Mouse (Mus musculus): ENCODE measurements at regions not wholly inside any gene's neighbourhood (a gene's known extent, or its start where the extent isn't known, plus 50 kb on each side); places are given as distances from the start of the nearest gene placed in this dataset.
"Not testable (repeated sequence)": the region's sequence is repeated elsewhere in the genome, so short reads cannot be mapped to it uniquely, and the experiment has no call there.

- no peak for DNase-seq (ENCODE audit: low spot score)
- no peak; the same call in 1 of the 2 replicates for ATAC-seq (replicated peaks; ENCODE audit: low FRiP score)
- Histone ChIP-seq H3K9ac (ENCODE audit: low read length) (no peak overlapping the region), H3K9me3 (ENCODE audit: control insufficient read depth, low read length) (no peaks in the 10 kb centered on the region), H3K4me1 (replicated peaks; ENCODE audit: control insufficient read depth, insufficient read depth, low read length) (0 out of 2 replicates have a peak, but pooled peaks cover 2% of the 10 kb centered on the region), H3K4me2 (ENCODE audit: low read depth, low read length, severe bottlenecking) (no peak overlapping the region), H3K4me3 (ENCODE audit: low read depth, low read length) (no peak overlapping the region), H3K27ac (ENCODE audit: low read depth, low read length) (no peak overlapping the region), H3K27me3 (ENCODE audit: control insufficient read depth, insufficient read depth, low read length) (no peaks in the 10 kb centered on the region), H3K36me3 (ENCODE audit: control insufficient read depth, insufficient read depth, low read length) (no peaks in the 10 kb centered on the region)
- 81% methylated on average over 13 of the region's 13 CpGs for WGBS
Observed at GRCm38 (mm10) chr6:143445834-143446552, 279.0 kb downstream of the Etnk1 start.

- Histone ChIP-seq H3K27ac (ENCODE audit: low read depth, low read length) (no peak overlapping the region), H3K4me1 (replicated peaks; ENCODE audit: control insufficient read depth, insufficient read depth, low read length) (0 out of 2 replicates have a peak, but pooled peaks cover 2% of the 10 kb centered on the region), H3K4me2 (ENCODE audit: low read depth, low read length, severe bottlenecking) (no peak overlapping the region), H3K4me3 (ENCODE audit: low read depth, low read length) (no peak overlapping the region), H3K9ac (ENCODE audit: low read length) (no peak overlapping the region), H3K9me3 (ENCODE audit: control insufficient read depth, low read length) (no peaks in the 10 kb centered on the region; the same call in 1 of the 2 replicates), H3K36me3 (ENCODE audit: control insufficient read depth, insufficient read depth, low read length) (no peaks in the 10 kb centered on the region), H3K27me3 (ENCODE audit: control insufficient read depth, insufficient read depth, low read length) (no peaks in the 10 kb centered on the region)
- ATAC-seq (replicated peaks; ENCODE audit: low FRiP score) (no peak), DNase-seq (ENCODE audit: low spot score) (no peak)
- WGBS = 76% methylated on average over 5 of the region's 5 CpGs
Observed at GRCm38 (mm10) chr6:143447060-143447459, 280.0 kb downstream of the Etnk1 start.

- H3K27me3 ChIP-seq (ENCODE audit: control insufficient read depth, insufficient read depth, low read length) = no peaks in the 10 kb centered on the region
Observed at GRCm38 (mm10) chr6:143449071-143449470, 282.1 kb downstream of the Etnk1 start.

GRCm38 (mm10) chr6:143451869-143452268 lies 284.8 kb downstream of the Etnk1 start:
- H3K4me3 ChIP-seq (ENCODE audit: low read depth, low read length) = no peak overlapping the region
- no peak overlapping the region for H3K9ac ChIP-seq (ENCODE audit: low read length)
- 0 out of 2 replicates have a peak, but pooled peaks cover under 1% of the 10 kb centered on the region for H3K4me1 ChIP-seq (replicated peaks; ENCODE audit: control insufficient read depth, insufficient read depth, low read length)
- DNase-seq (ENCODE audit: low spot score) (no peak), ATAC-seq (replicated peaks; ENCODE audit: low FRiP score) (no peak)
- no peaks in the 10 kb centered on the region for H3K36me3 ChIP-seq (ENCODE audit: control insufficient read depth, insufficient read depth, low read length)
- WGBS = 86% methylated on average over 6 of the region's 6 CpGs
- no peak overlapping the region for H3K27ac ChIP-seq (ENCODE audit: low read depth, low read length)
- H3K9me3 ChIP-seq (ENCODE audit: control insufficient read depth, low read length) = no peaks in the 10 kb centered on the region; the same call in 1 of the 2 replicates
- no peak overlapping the region for H3K4me2 ChIP-seq (ENCODE audit: low read depth, low read length, severe bottlenecking)
- H3K27me3 ChIP-seq (ENCODE audit: control insufficient read depth, insufficient read depth, low read length) = no peaks in the 10 kb centered on the region

More at GRCm38 (mm10) chr6:143449071-143449470, 282.1 kb downstream of the Etnk1 start:
- no peak overlapping the region for H3K4me2 ChIP-seq (ENCODE audit: low read depth, low read length, severe bottlenecking)
- DNase-seq (ENCODE audit: low spot score) = no peak
- no peak overlapping the region for H3K4me3 ChIP-seq (ENCODE audit: low read depth, low read length)
- 0 out of 2 replicates have a peak, but pooled peaks cover 2% of the 10 kb centered on the region for H3K4me1 ChIP-seq (replicated peaks; ENCODE audit: control insufficient read depth, insufficient read depth, low read length)
- no peak overlapping the region for H3K27ac ChIP-seq (ENCODE audit: low read depth, low read length)
- no peaks in the 10 kb centered on the region for H3K36me3 ChIP-seq (ENCODE audit: control insufficient read depth, insufficient read depth, low read length)
- no peak overlapping the region for H3K9ac ChIP-seq (ENCODE audit: low read length)
- ATAC-seq (replicated peaks; ENCODE audit: low FRiP score) = no peak
- H3K9me3 ChIP-seq (ENCODE audit: control insufficient read depth, low read length) = no peaks in the 10 kb centered on the region; the same call in 1 of the 2 replicates
- 79% methylated on average over 4 of the region's 4 CpGs for WGBS

GRCm38 (mm10) chr6:143454695-143455218 lies 287.7 kb downstream of the Etnk1 start:
- 89% methylated on average over 9 of the region's 9 CpGs for WGBS
- no peak overlapping the region for H3K9ac ChIP-seq (ENCODE audit: low read length)

DNA sequence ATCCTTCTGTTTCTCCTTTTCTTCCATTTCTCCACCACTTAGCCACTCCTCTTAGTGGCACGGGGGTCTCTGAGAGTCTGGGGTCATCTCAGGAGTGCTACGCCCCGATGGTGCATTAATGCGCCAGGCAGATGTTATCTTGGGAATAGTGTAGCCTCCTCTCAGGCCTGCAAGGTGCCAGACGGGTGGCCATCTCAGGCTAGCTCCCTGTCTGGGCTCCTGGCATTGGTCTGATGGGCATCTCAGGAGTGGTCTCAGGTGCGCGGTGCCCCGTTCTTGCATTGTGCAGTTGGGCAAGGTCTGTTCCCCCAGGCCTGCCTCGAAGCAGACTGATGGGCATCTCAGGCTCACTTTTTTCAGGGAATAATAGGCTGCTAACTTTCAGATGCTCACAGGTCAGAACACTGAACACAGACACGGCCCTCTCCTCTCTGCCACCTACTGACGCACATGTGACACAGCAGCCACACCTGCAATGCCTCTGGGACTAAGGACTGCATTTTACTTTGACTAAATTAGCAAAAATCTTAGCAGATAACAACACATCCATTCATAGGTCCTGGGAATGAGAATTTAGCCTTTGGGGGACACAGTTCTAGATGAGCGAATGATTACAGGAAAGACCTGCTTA lies 298.0 kb downstream of the Etnk1 start:
- Histone ChIP-seq H3K4me3 (ENCODE audit: low read depth, low read length) (no peak overlapping the region), H3K4me1 (replicated peaks; ENCODE audit: control insufficient read depth, insufficient read depth, low read length) (no peaks in the 10 kb centered on the region)
- WGBS = 77% methylated on average over 12 of the region's 12 CpGs

More at GRCm38 (mm10) chr6:143454695-143455218, 287.7 kb downstream of the Etnk1 start:
- no peaks in the 10 kb centered on the region; the same call in 1 of the 2 replicates for H3K9me3 ChIP-seq (ENCODE audit: control insufficient read depth, low read length)
- no peak for ATAC-seq (replicated peaks; ENCODE audit: low FRiP score)
- no peaks in the 10 kb centered on the region for H3K27me3 ChIP-seq (ENCODE audit: control insufficient read depth, insufficient read depth, low read length)
- H3K36me3 ChIP-seq (ENCODE audit: control insufficient read depth, insufficient read depth, low read length) = no peaks in the 10 kb centered on the region
- no peak for DNase-seq (ENCODE audit: low spot score)
- H3K27ac ChIP-seq (ENCODE audit: low read depth, low read length) = no peak overlapping the region
- no peak overlapping the region for H3K4me3 ChIP-seq (ENCODE audit: low read depth, low read length)
- H3K4me1 ChIP-seq (replicated peaks; ENCODE audit: control insufficient read depth, insufficient read depth, low read length) = no peaks in the 10 kb centered on the region
- H3K4me2 ChIP-seq (ENCODE audit: low read depth, low read length, severe bottlenecking) = no peak overlapping the region

DNA sequence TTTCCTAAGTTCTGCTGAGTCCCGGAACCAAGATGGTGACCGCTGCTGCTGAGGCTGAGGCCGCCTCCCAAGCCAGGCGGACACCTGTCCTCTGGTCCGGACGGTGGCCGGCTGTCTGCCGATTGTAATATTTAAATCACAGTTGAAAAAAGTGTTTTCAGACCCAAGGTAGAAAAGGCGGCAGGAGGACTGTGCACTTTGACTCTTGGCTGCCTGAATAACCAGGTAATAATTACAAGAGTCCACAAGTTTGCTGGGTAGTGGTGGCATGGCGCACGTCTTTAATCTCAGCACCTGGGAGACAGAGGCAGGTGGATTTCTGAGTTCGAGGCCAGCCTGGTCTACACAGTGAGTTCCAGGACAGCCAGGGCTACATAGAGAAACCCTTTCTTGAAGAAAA lies 305.7 kb downstream of the Etnk1 start:
- H3K27ac ChIP-seq (ENCODE audit: low read depth, low read length); DNase-seq (ENCODE audit: low spot score); H3K9ac ChIP-seq (ENCODE audit: low read length); H3K36me3 ChIP-seq (ENCODE audit: control insufficient read depth, insufficient read depth, low read length); ATAC-seq (replicated peaks; ENCODE audit: low FRiP score); H3K4me1 ChIP-seq (replicated peaks; ENCODE audit: control insufficient read depth, insufficient read depth, low read length); H3K9me3 ChIP-seq (ENCODE audit: control insufficient read depth, low read length); H3K4me2 ChIP-seq (ENCODE audit: low read depth, low read length, severe bottlenecking); H3K27me3 ChIP-seq (ENCODE audit: control insufficient read depth, insufficient read depth, low read length); H3K4me3 ChIP-seq (ENCODE audit: low read depth, low read length): not testable (repeated sequence)
- WGBS = 93% methylated on average over 11 of the region's 12 CpGs

More for the DNA sequence above, 298.0 kb downstream of the Etnk1 start:
- Histone ChIP-seq H3K9me3 (ENCODE audit: control insufficient read depth, low read length) (no peaks in the 10 kb centered on the region), H3K36me3 (ENCODE audit: control insufficient read depth, insufficient read depth, low read length) (no peaks in the 10 kb centered on the region), H3K27ac (ENCODE audit: low read depth, low read length) (no peak overlapping the region), H3K9ac (ENCODE audit: low read length) (no peak overlapping the region), H3K4me2 (ENCODE audit: low read depth, low read length, severe bottlenecking) (no peak overlapping the region), H3K27me3 (ENCODE audit: control insufficient read depth, insufficient read depth, low read length) (no peaks in the 10 kb centered on the region)
- ATAC-seq (replicated peaks; ENCODE audit: low FRiP score) (no peak), DNase-seq (ENCODE audit: low spot score) (no peak)

GRCm38 (mm10) chr6:143474396-143474795 lies 307.4 kb downstream of the Etnk1 start:
- Histone ChIP-seq H3K27me3 (ENCODE audit: control insufficient read depth, insufficient read depth, low read length) (no peaks in the 10 kb centered on the region), H3K4me1 (replicated peaks; ENCODE audit: control insufficient read depth, insufficient read depth, low read length) (no peaks in the 10 kb centered on the region), H3K4me3 (ENCODE audit: low read depth, low read length) (no peak overlapping the region), H3K4me2 (ENCODE audit: low read depth, low read length, severe bottlenecking) (no peak overlapping the region), H3K36me3 (ENCODE audit: control insufficient read depth, insufficient read depth, low read length) (no peaks in the 10 kb centered on the region), H3K9ac (ENCODE audit: low read length) (no peak overlapping the region), H3K27ac (ENCODE audit: low read depth, low read length) (no peak overlapping the region), H3K9me3 (ENCODE audit: control insufficient read depth, low read length) (no peaks in the 10 kb centered on the region)
- ATAC-seq (replicated peaks; ENCODE audit: low FRiP score) (no peak), DNase-seq (ENCODE audit: low spot score) (no peak)
- 81% methylated on average over 5 of the region's 5 CpGs for WGBS

All from forebrain, embryonic 11.5 days (tissue).